Mouse (Mus musculus) myocyte (in vitro differentiated cells): ENCODE data around the gene Prdm13.

ENCODE experiments used
- CEBPB ChIP-seq: IDR thresholded peaks from 2 replicates; pipeline ENCODE4 v1.6.1; 2011; ENCODE audit warnings: mild to moderate bottlenecking, moderate library complexity; ENCODE audit not compliant: poor library complexity, insufficient read depth, severe bottlenecking
- E2F4 ChIP-seq: IDR thresholded peaks from one replicate; pipeline ENCODE4 v1.6.1; 2011; ENCODE audit warnings: mild to moderate bottlenecking, control low read depth, moderate library complexity; ENCODE audit not compliant: insufficient read depth
- MAX ChIP-seq: IDR thresholded peaks from one replicate; pipeline ENCODE4 v1.6.1; 2011; ENCODE audit warnings: low read depth, mild to moderate bottlenecking, control low read depth
- MYOD1 ChIP-seq, 3 experiments: IDR thresholded peaks; one replicate each; pipeline ENCODE4 v1.6.1; 2011; ENCODE audit warnings: control low read depth in 2 of 3, low read depth in 2 of 3, mild to moderate bottlenecking in 2 of 3, moderate library complexity in 1 of 3; ENCODE audit not compliant: insufficient read length in 2 of 3, control insufficient read depth in 1 of 3
- MYOG ChIP-seq, 3 experiments: IDR thresholded peaks; one replicate each; pipeline ENCODE4 v1.6.1; 2011; ENCODE audit warnings: control low read depth in 2 of 3, low read depth in 2 of 3, mild to moderate bottlenecking in 2 of 3; ENCODE audit not compliant: insufficient read length in 2 of 3, control insufficient read depth in 1 of 3, insufficient read depth in 1 of 3
- POLR2A ChIP-seq: IDR thresholded peaks from one replicate; pipeline ENCODE4 v1.6.1; 2011; ENCODE audit warnings: low read depth, mild to moderate bottlenecking, control low read depth, moderate library complexity; ENCODE audit not compliant: insufficient read length
- POLR2AphosphoS2 ChIP-seq: IDR thresholded peaks from one replicate; pipeline ENCODE4 v1.6.1; 2011; ENCODE audit warnings: low read depth, control low read depth; ENCODE audit not compliant: insufficient read length
- REST ChIP-seq: IDR thresholded peaks from one replicate; pipeline ENCODE4 v1.6.1; 2011; ENCODE audit warnings: mild to moderate bottlenecking, control low read depth, moderate library complexity; ENCODE audit not compliant: insufficient read depth, insufficient read length
- SRF ChIP-seq: IDR thresholded peaks from one replicate; pipeline ENCODE4 v1.6.1; 2011; ENCODE audit warnings: low read depth; ENCODE audit not compliant: control insufficient read depth, insufficient read length
- TCF12 ChIP-seq: IDR thresholded peaks from one replicate; pipeline ENCODE4 v1.6.1; 2011; ENCODE audit warnings: mild to moderate bottlenecking, control low read depth; ENCODE audit not compliant: poor library complexity, insufficient read depth, severe bottlenecking
- USF1 ChIP-seq: IDR thresholded peaks from one replicate; pipeline ENCODE4 v1.6.1; 2011; ENCODE audit warnings: low read depth, mild to moderate bottlenecking, control low read depth, moderate library complexity

GRCm38 (mm10) chr4:21689492-21689941 is 3.8 kb upstream of the Prdm13 start:
- TF ChIP-seq POLR2A (no peak), MAX (no peak), USF1 (no peak), TCF12 (no peak), POLR2AphosphoS2 (no peak), MYOD1 (IDR thresholded peaks at IDR 0.05; ENCODE audit: control insufficient read depth in 1 of 3, insufficient read length in 2 of 3, low read depth in 2 of 3) (no peak), REST (no peak), MYOG (IDR thresholded peaks at IDR 0.05; ENCODE audit: control insufficient read depth in 1 of 3, insufficient read depth in 1 of 3, insufficient read length in 2 of 3, low read depth in 2 of 3) (no peak), CEBPB (no peak), SRF (no peak), E2F4 (no peak)
